Mouse (Mus musculus) brain, adult 10 weeks (tissue): ENCODE measurements around the gene Ctsw. TPM values are rescaled to one million over a fixed set of nuclear protein-coding genes. Genes with fewer than 3 reads are reported as not detected.

Experiments
- polyA plus RNA-seq: library from polyadenylated mRNA; stranded (reverse); fragments of 350-450 nt; fragmentation: Illumina TruSeq; extraction: RNeasy Lipid Tissue Mini Kit (QIAGEN cat#74804); gene quantifications from one replicate; pipeline ENCODE4 v1.2.3, GENCODE M21; 2015; ENCODE audit warnings: low read depth, low replicate concordance

Ctsw gene
- polyA plus RNA-seq: not detected

GRCm38 (mm10) chr19:5468374-5468773, at the start of gene Ctsw:
Gene Ctsw (minus strand): TSS chr19:5468507.

GRCm38 (mm10) chr19:5510031-5511026, 42.0 kb upstream of the Ctsw start, which contains the start of gene Snx32:
Gene Snx32 (minus strand): TSS chr19:5510538.

GRCm38 (mm10) chr19:5503687-5504086, 35.4 kb upstream of the Ctsw start, which contains the start of gene 1700020D05Rik:
Gene 1700020D05Rik (minus strand): TSS chr19:5503787.

GRCm38 (mm10) chr19:5490313-5490897, 22.1 kb upstream of the Ctsw start, which contains the start of gene Cfl1:
Gene Cfl1 (plus strand): TSS chr19:5490455.

GRCm38 (mm10) chr19:5487768-5488550, 19.7 kb upstream of the Ctsw start, which contains the start of gene Mus81:
Gene Mus81 (minus strand): TSS chr19:5488402.

GRCm38 (mm10) chr19:5473720-5474119, 5.4 kb upstream of the Ctsw start, which contains the start of gene Efemp2:
Gene Efemp2 (plus strand): TSS chr19:5473954.

GRCm38 (mm10) chr19:5460465-5460911, 7.8 kb downstream of the Ctsw start, which contains the start of gene Fibp:
Gene Fibp (plus strand): TSS chr19:5460615.

GRCm38 (mm10) chr19:5457746-5458442, 10.4 kb downstream of the Ctsw start, which contains the start of gene Ccdc85b:
Gene Ccdc85b (minus strand): TSS chr19:5457894.

GRCm38 (mm10) chr19:5447515-5448353, 20.6 kb downstream of the Ctsw start, which contains the start of gene Fosl1:
Gene Fosl1 (plus strand): TSS chr19:5447547.

GRCm38 (mm10) chr19:5424782-5425741, 43.2 kb downstream of the Ctsw start, which contains the start of the genes Drap1 and AI837181:
Gene Drap1 (minus strand): TSS chr19:5424979.
Gene AI837181 (plus strand): TSS chr19:5425144.

Other genes starting within 250 kb of the Ctsw start
- gene Pacs1, start 195.4 kb downstream of the Ctsw start, polyA plus RNA-seq: 37.4 TPM
- gene Sf3b2, start 173.1 kb downstream of the Ctsw start, polyA plus RNA-seq: 163 TPM
- gene Gal3st3, start 170.2 kb downstream of the Ctsw start, polyA plus RNA-seq: 29.7 TPM
- not detected for gene Catsper1, start 132.8 kb downstream of the Ctsw start, polyA plus RNA-seq
- gene Cst6, start 118.9 kb downstream of the Ctsw start, polyA plus RNA-seq: 38.9 TPM
- gene Eif1ad, start 101.8 kb downstream of the Ctsw start, polyA plus RNA-seq: 30.5 TPM
- gene Banf1, start 101.3 kb downstream of the Ctsw start, polyA plus RNA-seq: 117 TPM
- 47.6 TPM for gene Sart1, start 79.8 kb downstream of the Ctsw start, polyA plus RNA-seq
- gene Tsga10ip, start 66.0 kb downstream of the Ctsw start, polyA plus RNA-seq: not detected
- 429 TPM for gene Drap1, start 43.5 kb downstream of the Ctsw start, polyA plus RNA-seq
- 80.0 TPM for gene AI837181, start 43.4 kb downstream of the Ctsw start, polyA plus RNA-seq
- not detected for gene Fosl1, start 21.0 kb downstream of the Ctsw start, polyA plus RNA-seq
- gene Ccdc85b, start 10.6 kb downstream of the Ctsw start, polyA plus RNA-seq: 23.3 TPM
- 87.6 TPM for gene Fibp, start 7.9 kb downstream of the Ctsw start, polyA plus RNA-seq
- 15.4 TPM for gene Efemp2, start 5.4 kb upstream of the Ctsw start, polyA plus RNA-seq
- 32.4 TPM for gene Mus81, start 19.9 kb upstream of the Ctsw start, polyA plus RNA-seq
- gene Cfl1, start 21.9 kb upstream of the Ctsw start, polyA plus RNA-seq: 1,416 TPM
- 3.0 TPM for gene 1700020D05Rik, start 35.3 kb upstream of the Ctsw start, polyA plus RNA-seq
- 96.1 TPM for gene Snx32, start 42.0 kb upstream of the Ctsw start, polyA plus RNA-seq
- not detected for gene Ovol1, start 92.1 kb upstream of the Ctsw start, polyA plus RNA-seq
- 2.5 TPM for gene Ap5b1, start 99.5 kb upstream of the Ctsw start, polyA plus RNA-seq
- 40.8 TPM for gene Rnaseh2c, start 133.4 kb upstream of the Ctsw start, polyA plus RNA-seq
- 92.0 TPM for gene Kat5, start 141.7 kb upstream of the Ctsw start, polyA plus RNA-seq
- 14.1 TPM for gene Rela, start 169.0 kb upstream of the Ctsw start, polyA plus RNA-seq
- 8.9 TPM for gene Sipa1, start 195.2 kb upstream of the Ctsw start, polyA plus RNA-seq
- gene Map3k11, start 220.2 kb upstream of the Ctsw start, polyA plus RNA-seq: 16.2 TPM
- 32.6 TPM for gene Pcnx3, start 220.4 kb upstream of the Ctsw start, polyA plus RNA-seq
- 0.64 TPM for gene Kcnk7, start 235.9 kb upstream of the Ctsw start, polyA plus RNA-seq